Mouse (Mus musculus) liver, adult (tissue): ENCODE measurements around the gene Sparc.

Experiments
- GATA4 ChIP-seq: IDR thresholded peaks from 2 replicates; pipeline ENCODE4 v1.6.1; 2014; ENCODE audit warnings: mild to moderate bottlenecking, low read length; ENCODE audit not compliant: insufficient replicate concordance

Sparc gene

GRCm38 (mm10) chr11:55417898-55418703 is 4.9 kb downstream of the Sparc start:
- peak; percentile 74; the same call in 1 of the 2 replicates for TF ChIP-seq GATA4

- no peak for TF ChIP-seq GATA4
Measured at GRCm38 (mm10) chr11:55416609-55417265, 6.2 kb downstream of the Sparc start.

- TF ChIP-seq GATA4 = no peak
Measured at GRCm38 (mm10) chr11:55415036-55415704, 7.8 kb downstream of the Sparc start.

- TF ChIP-seq GATA4 = no peak
Measured at GRCm38 (mm10) chr11:55414314-55414713, 8.7 kb downstream of the Sparc start.

- no peak for TF ChIP-seq GATA4
Measured at GRCm38 (mm10) chr11:55413416-55413796, 9.6 kb downstream of the Sparc start.

GRCm38 (mm10) chr11:55412680-55413415 is 10.1 kb downstream of the Sparc start:
- TF ChIP-seq GATA4 = no peak

- no peak for TF ChIP-seq GATA4
Measured at GRCm38 (mm10) chr11:55412034-55412433, 10.9 kb downstream of the Sparc start.

- no peak for TF ChIP-seq GATA4
Measured at GRCm38 (mm10) chr11:55410502-55410901, 12.5 kb downstream of the Sparc start.

GRCm38 (mm10) chr11:55410005-55410404 is 13.0 kb downstream of the Sparc start:
- TF ChIP-seq GATA4 = no peak

- peak; percentile 59; the same call in 1 of the 2 replicates for TF ChIP-seq GATA4
Measured at GRCm38 (mm10) chr11:55407133-55407532, 15.8 kb downstream of the Sparc start.

- TF ChIP-seq GATA4 = peak; percentile 25; the same call in 1 of the 2 replicates
Measured at GRCm38 (mm10) chr11:55405601-55406469, 17.1 kb downstream of the Sparc start.

GRCm38 (mm10) chr11:55404659-55405457 is 18.1 kb downstream of the Sparc start:
- no peak for TF ChIP-seq GATA4

- TF ChIP-seq GATA4 = no peak
Measured at GRCm38 (mm10) chr11:55400863-55401262, 22.1 kb downstream of the Sparc start.

GRCm38 (mm10) chr11:55398371-55398770 is 24.6 kb downstream of the Sparc start:
- no peak for TF ChIP-seq GATA4

GRCm38 (mm10) chr11:55397441-55397840 is 25.5 kb downstream of the Sparc start:
- no peak for TF ChIP-seq GATA4
